Mouse (Mus musculus) limb, embryonic 13.5 days (tissue): ENCODE data around the gene Otud6a. TPM values are rescaled to one million over a fixed set of nuclear protein-coding genes. Genes with fewer than 3 reads are reported as not detected.
A peak's percentile ranks its signal among the peaks of the same experiment; 100 is the strongest.

Experiments
- ATAC-seq: fragments of 200-750 bp; cut with Nextera tagmentation; 2 replicates; pipeline ENCODE4 v1.8.0; 2017; ENCODE audit warnings: low read depth, moderate number of reproducible peaks, moderate TSS enrichment; ENCODE audit not compliant: low FRiP score
- H3K27ac ChIP-seq: fragments of 300-500 bp; sonication (generic); 2 replicates; pipeline ENCODE4 v1.5.1; 2015; ENCODE audit warnings: inconsistent platforms, mild to moderate bottlenecking, moderate library complexity
- H3K27me3 ChIP-seq: fragments of 300-500 bp; sonication (generic); 2 replicates; pipeline ENCODE4 v1.6.1; 2015; ENCODE audit warnings: mild to moderate bottlenecking, inconsistent platforms
- H3K36me3 ChIP-seq: fragments of 300-500 bp; sonication (generic); 2 replicates; pipeline ENCODE4 v1.6.1; 2015; ENCODE audit warnings: inconsistent platforms, mild to moderate bottlenecking, moderate library complexity
- H3K4me1 ChIP-seq: fragments of 300-500 bp; sonication (generic); 2 replicates; pipeline ENCODE4 v1.6.1; 2015; ENCODE audit warnings: inconsistent platforms
- H3K4me2 ChIP-seq: fragments of 300-500 bp; sonication (generic); replicated peaks from 2 replicates; pipeline ENCODE4 v1.6.1; 2015; ENCODE audit warnings: inconsistent platforms, mild to moderate bottlenecking, moderate library complexity
- H3K4me3 ChIP-seq: fragments of 300-500 bp; sonication (generic); 2 replicates; pipeline ENCODE4 v1.5.1; 2015; ENCODE audit warnings: moderate library complexity, mild to moderate bottlenecking, inconsistent platforms
- H3K9ac ChIP-seq: fragments of 300-500 bp; sonication (generic); 2 replicates; pipeline ENCODE4 v1.6.1; 2015; ENCODE audit warnings: mild to moderate bottlenecking, inconsistent platforms
- H3K9me3 ChIP-seq: fragments of 300-500 bp; sonication (generic); 2 replicates; pipeline ENCODE4 v1.6.1; 2016; ENCODE audit warnings: inconsistent platforms
- WGBS: fragments of 180-500 bp; shearing (Covaris S2); methylation state at CpG from one replicate; pipeline ENCODE4 v1.1.7; 2015; 5-methylcytosine and 5-hydroxymethylcytosine counted together
- microRNA counts: library from miRNA; unstranded; fragments of <30 nt; microRNA quantifications from one replicate; lab custom pipeline; 2016
- microRNA-seq: library from miRNA; unstranded; fragments of <30 nt; microRNA quantifications from one replicate; pipeline ENCODE4, GENCODE M21; 2016
- polyA plus RNA-seq: library from polyadenylated mRNA; unstranded; fragments of >200 nt; fragmentation: Nextera tagmentation; extraction: Ambion mirVana; gene quantifications from 2 replicates; pipeline ENCODE4 v1.2.1, GENCODE M21; 2015

Otud6a gene
- polyA plus RNA-seq, 1 experiment from 2014 or later = not detected

DNA sequence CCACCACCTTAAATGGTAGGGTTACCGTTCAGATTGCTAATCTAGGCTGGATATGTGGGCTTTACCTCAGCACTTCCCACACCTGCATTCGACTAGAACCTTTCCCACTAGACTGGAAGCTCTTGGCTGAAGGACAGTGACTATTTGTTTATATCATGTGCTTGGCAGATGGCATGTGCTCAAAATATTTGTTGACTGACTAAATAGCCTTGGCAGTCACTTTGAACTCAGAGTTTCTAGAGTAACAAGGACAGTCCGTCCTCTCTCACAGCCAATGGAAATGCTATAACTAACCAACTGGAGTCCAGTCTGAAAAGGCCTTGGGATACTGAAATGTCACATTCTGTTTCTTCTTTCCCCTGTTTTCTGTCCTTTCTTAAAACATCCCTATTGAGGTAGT, 42.7 kb downstream of the Otud6a start:
- peaks cover 54% of the 10 kb centered on the region for H3K27me3 ChIP-seq
- no peak overlapping the region for H3K4me3 ChIP-seq
- 83% methylated on average over 3 of the region's 3 CpGs for WGBS
- H3K27ac ChIP-seq = no peak overlapping the region
- no peaks in the 10 kb centered on the region for H3K9me3 ChIP-seq
- H3K4me2 ChIP-seq = no peak overlapping the region
- H3K36me3 ChIP-seq = no peaks in the 10 kb centered on the region
- ATAC-seq = no peak
- H3K4me1 ChIP-seq = no peaks in the 10 kb centered on the region
- no peak overlapping the region for H3K9ac ChIP-seq

DNA sequence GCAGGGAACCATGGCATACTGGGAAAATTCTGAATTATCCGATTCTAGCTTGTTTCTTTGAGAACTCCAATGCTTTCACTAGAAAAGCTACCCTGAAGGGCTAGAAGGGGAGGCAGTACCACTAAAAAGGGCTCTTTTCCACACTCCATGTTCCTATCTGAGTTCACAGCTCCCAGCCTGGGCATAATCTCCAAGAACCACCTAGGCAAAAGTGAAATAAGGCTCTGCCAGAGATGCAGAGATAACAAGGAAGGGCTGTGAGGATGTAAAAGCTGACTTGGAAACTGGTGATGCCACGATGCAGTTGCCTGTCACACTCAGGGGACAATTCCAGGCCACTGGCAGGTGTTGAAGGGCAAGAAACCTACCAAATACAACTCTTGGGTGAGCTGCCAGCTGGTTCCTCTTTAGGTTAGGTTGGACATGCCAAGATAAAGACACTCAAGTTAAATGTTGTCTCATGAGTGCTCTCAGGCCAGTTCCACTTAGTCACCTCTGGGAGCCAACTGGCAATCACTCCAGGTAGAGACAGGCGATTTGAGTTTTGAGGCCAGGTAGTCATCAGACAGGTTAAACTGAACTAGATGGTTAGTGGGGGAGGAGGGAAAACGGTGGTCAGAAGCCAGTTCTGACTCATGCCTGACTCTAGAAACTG, 46.9 kb downstream of the Otud6a start:
- H3K4me2 ChIP-seq = no peak overlapping the region
- 73% methylated on average over 4 of the region's 4 CpGs for WGBS
- H3K4me1 ChIP-seq = no peaks in the 10 kb centered on the region
- no peak for ATAC-seq
- H3K9ac ChIP-seq = no peak overlapping the region
- no peaks in the 10 kb centered on the region for H3K9me3 ChIP-seq
- no peak overlapping the region for H3K4me3 ChIP-seq
- H3K27me3 ChIP-seq = peaks cover 48% of the 10 kb centered on the region
- no peaks in the 10 kb centered on the region for H3K36me3 ChIP-seq
- no peak overlapping the region for H3K27ac ChIP-seq

MicroRNAs within 50 kb of the gene (microRNA counts, 519-probe panel; counts per million panel counts)
- microRNA mmu-miR-676 (lab: Ali Mortazavi, UCI) = 2,945 counts per million, percentile 48 among the panel's probes with 10 or more counts

Small RNA genes within 50 kb of the gene (microRNA-seq; reads per million reads assigned to microRNA genes)
- 703 reads per million, percentile 72 among the genes with 10 or more reads in this experiment for gene Mir676

Other genes starting within 250 kb of the Otud6a start
- gene Awat2, start 13.7 kb downstream of the Otud6a start, polyA plus RNA-seq = 0.77 and 0.89 TPM in 2 replicates
- gene Igbp1, start 65.3 kb downstream of the Otud6a start, polyA plus RNA-seq = 37.2 and 40.7 TPM in 2 replicates
- not detected in 2 replicates for gene Dgat2l6, start 95.8 kb downstream of the Otud6a start, polyA plus RNA-seq
- gene Awat1, start 143.2 kb downstream of the Otud6a start, polyA plus RNA-seq = not detected in 2 replicates
- gene P2ry4, start 165.9 kb downstream of the Otud6a start, polyA plus RNA-seq = not detected in 2 replicates
- not detected in 2 replicates for gene Arr3, start 176.5 kb downstream of the Otud6a start, polyA plus RNA-seq
- 29.4 and 30.7 TPM in 2 replicates for gene Kif4, start 196.7 kb downstream of the Otud6a start, polyA plus RNA-seq
- 118 and 124 TPM in 2 replicates for gene Pdzd11, start 197.6 kb downstream of the Otud6a start, polyA plus RNA-seq